Mouse (Mus musculus) erythroblast, embryonic 14.5 days (primary cell): Measurements from ENCODE around the gene Ppip5k2. TPM values are rescaled to one million over a fixed set of nuclear protein-coding genes. Genes with fewer than 3 reads are reported as not detected.
A peak's percentile ranks its signal among the peaks of the same experiment; 100 is the strongest.

Source experiments
- H3K27me3 ChIP-seq: 2 replicates; pipeline ENCODE4 v1.6.1; 2012; ENCODE audit warnings: inconsistent platforms; ENCODE audit not compliant: control insufficient read depth
- H3K36me3 ChIP-seq: 2 replicates; pipeline ENCODE4 v1.6.1; 2012; ENCODE audit warnings: mild to moderate bottlenecking, inconsistent platforms; ENCODE audit not compliant: control insufficient read depth
- H3K4me1 ChIP-seq: 2 replicates; pipeline ENCODE4 v1.6.1; 2012; ENCODE audit warnings: inconsistent platforms; ENCODE audit not compliant: control insufficient read depth
- H3K4me3 ChIP-seq: replicated peaks from 2 replicates; pipeline ENCODE3; 2012; ENCODE audit warnings: moderate library complexity, mild to moderate bottlenecking, inconsistent platforms
- H3K9me3 ChIP-seq: 2 replicates; pipeline ENCODE4 v1.6.1; 2012; ENCODE audit warnings: low read length, inconsistent platforms, mixed read lengths; ENCODE audit not compliant: control insufficient read depth
- GATA1 ChIP-seq: IDR thresholded peaks from 2 replicates; pipeline ENCODE4 v1.6.1; 2012; ENCODE audit warnings: low read length, inconsistent platforms, mixed read lengths
- TAL1 ChIP-seq: IDR thresholded peaks from 3 replicates; pipeline ENCODE4 v1.6.1; 2012; ENCODE audit warnings: low read length, inconsistent platforms, mixed read lengths
- polyA plus RNA-seq: library from polyadenylated mRNA; stranded (reverse); fragments of >175 nt; gene quantifications from 2 replicates; pipeline ENCODE4 v1.2.3, GENCODE M21; 2012

The Ppip5k2 gene
- polyA plus RNA-seq, 1 experiment: 0.04 TPM

- TF ChIP-seq GATA1: no peak
- no peak for TF ChIP-seq TAL1
- H3K4me3 ChIP-seq: no peak overlapping the region
- H3K27me3 ChIP-seq: no peaks in the 10 kb centered on the region
- no peaks in the 10 kb centered on the region for H3K9me3 ChIP-seq
- no peaks in the 10 kb centered on the region for H3K4me1 ChIP-seq
- no peaks in the 10 kb centered on the region for H3K36me3 ChIP-seq
These were observed 76.4 kb downstream of the Ppip5k2 start for GRCm38 (mm10) chr1:97693825-97694224.

- H3K9me3 ChIP-seq: no peaks in the 10 kb centered on the region
- no peak overlapping the region for H3K4me3 ChIP-seq
- no peaks in the 10 kb centered on the region for H3K4me1 ChIP-seq
- TF ChIP-seq GATA1 (no peak), TAL1 (no peak)
- 0 out of 2 replicates have a peak, but pooled peaks cover 4% of the 10 kb centered on the region for H3K27me3 ChIP-seq
- H3K36me3 ChIP-seq: no peaks in the 10 kb centered on the region
These were observed 81.5 kb downstream of the Ppip5k2 start for GRCm38 (mm10) chr1:97688756-97689155.

- peaks cover 2% of the 10 kb centered on the region; the same call in 1 of the 2 replicates for H3K27me3 ChIP-seq
- no peak overlapping the region for H3K4me3 ChIP-seq
- H3K36me3 ChIP-seq: no peaks in the 10 kb centered on the region
- H3K9me3 ChIP-seq: no peaks in the 10 kb centered on the region
- no peak for TF ChIP-seq GATA1
- no peak for TF ChIP-seq TAL1
- peaks cover 5% of the 10 kb centered on the region for H3K4me1 ChIP-seq
These were observed 93.6 kb downstream of the Ppip5k2 start for GRCm38 (mm10) chr1:97676526-97677177.

GRCm38 (mm10) chr1:97676115-97676514 lies 94.1 kb downstream of the Ppip5k2 start:
- Histone ChIP-seq H3K4me1 (peaks cover 5% of the 10 kb centered on the region), H3K27me3 (peaks cover 2% of the 10 kb centered on the region; the same call in 1 of the 2 replicates), H3K9me3 (no peaks in the 10 kb centered on the region), H3K36me3 (no peaks in the 10 kb centered on the region), H3K4me3 (no peak overlapping the region)
- TF ChIP-seq GATA1 (no peak), TAL1 (no peak)

DNA sequence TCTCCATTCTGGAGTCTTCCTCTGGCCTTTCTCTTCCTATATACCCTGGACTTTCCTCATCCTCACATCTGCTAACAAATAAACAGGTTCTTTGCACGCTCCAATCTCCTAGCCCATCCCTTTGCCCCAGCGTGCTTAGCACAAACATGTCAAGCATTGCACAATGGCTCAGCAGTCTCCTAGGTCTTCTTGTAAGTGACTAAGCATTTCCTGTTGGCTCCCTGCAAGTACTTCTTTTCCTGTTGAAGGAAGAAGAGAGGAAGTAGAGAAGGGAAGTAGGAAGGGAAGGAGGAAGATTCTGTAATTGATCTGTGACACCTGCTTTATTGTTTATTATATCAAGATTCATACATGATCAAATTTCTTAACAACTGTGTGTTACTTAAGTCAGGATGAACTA lies 97.4 kb downstream of the Ppip5k2 start:
- H3K9me3 ChIP-seq: no peaks in the 10 kb centered on the region
- H3K4me3 ChIP-seq: no peak overlapping the region
- H3K36me3 ChIP-seq: no peaks in the 10 kb centered on the region
- peaks cover 5% of the 10 kb centered on the region for H3K4me1 ChIP-seq
- H3K27me3 ChIP-seq: peaks cover 13% of the 10 kb centered on the region
- TF ChIP-seq GATA1: no peak
- no peak for TF ChIP-seq TAL1

- Histone ChIP-seq H3K36me3 (no peaks in the 10 kb centered on the region), H3K9me3 (no peaks in the 10 kb centered on the region), H3K4me1 (peaks cover 5% of the 10 kb centered on the region), H3K4me3 (no peak overlapping the region), H3K27me3 (peaks cover 34% of the 10 kb centered on the region)
- TF ChIP-seq TAL1 (no peak), GATA1 (no peak)
These were observed 102.9 kb downstream of the Ppip5k2 start for GRCm38 (mm10) chr1:97667288-97667687.

DNA sequence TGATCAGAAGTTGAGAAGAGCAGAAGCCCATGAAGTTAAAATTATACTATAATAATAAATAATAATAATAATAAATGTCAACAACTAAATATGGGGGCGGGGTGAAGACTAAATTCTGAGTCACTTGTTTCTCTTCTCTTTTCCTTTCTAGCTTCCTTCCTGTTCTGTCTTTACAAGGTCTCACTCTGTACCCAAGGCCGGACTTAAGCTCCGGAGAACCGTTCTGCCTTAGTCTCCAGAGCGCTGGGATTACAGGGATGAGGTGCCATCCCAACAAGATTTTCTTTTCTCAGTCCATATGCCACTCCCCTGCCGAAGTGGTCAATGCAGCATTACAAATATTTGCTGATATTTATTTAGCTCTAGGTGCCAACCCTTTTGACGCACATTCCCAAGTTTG lies 107.9 kb downstream of the Ppip5k2 start:
- Histone ChIP-seq H3K4me3 (peak overlapping the region; percentile 97), H3K27me3 (peaks cover 23% of the 10 kb centered on the region), H3K4me1 (peaks cover 27% of the 10 kb centered on the region), H3K36me3 (peaks cover 28% of the 10 kb centered on the region), H3K9me3 (no peaks in the 10 kb centered on the region)
- no peak for TF ChIP-seq TAL1
- no peak for TF ChIP-seq GATA1

GRCm38 (mm10) chr1:97661406-97662241 lies 108.6 kb downstream of the Ppip5k2 start, which contains the start of gene D1Ertd622e:
Gene D1Ertd622e, minus strand, starts transcription at chr1:97662074.
- H3K9me3 ChIP-seq: no peaks in the 10 kb centered on the region
- H3K4me1 ChIP-seq: peaks cover 34% of the 10 kb centered on the region
- TF ChIP-seq GATA1 (no peak), TAL1 (no peak)
- peaks cover 23% of the 10 kb centered on the region for H3K27me3 ChIP-seq
- H3K4me3 ChIP-seq: peak within 1 kb of the TSS; percentile 97
- H3K36me3 ChIP-seq: peaks cover 35% of the 10 kb centered on the region
